Mouse (Mus musculus) CH12F3 (cell line): ENCODE data around the gene Tex12.

ENCODE experiments used
- in situ Hi-C: fragments of 300-500 bp; cut with MboI; formaldehyde crosslinking; loops from 2 replicates; pipeline ENCODE4 v1.14.3; 2020; ENCODE audit warnings: low sequenced_read_pairs

The Tex12 gene

GRCm38 (mm10) chr9:50561918-50562360 is 814 bp upstream of the Tex12 start:
- in situ Hi-C loops = no loop called here

GRCm38 (mm10) chr9:50555094-50555446 is 6.1 kb downstream of the Tex12 start, which contains the start of gene Bco2:
Bco2 (minus strand) TSS chr9:50555181.
- in situ Hi-C loops = no loop called here

- in situ Hi-C loops = no loop called here
These were observed 6.7 kb downstream of the Tex12 start, which contains the start of gene Il18 for GRCm38 (mm10) chr9:50554241-50555093. Il18 (plus strand) TSS chr9:50554827.

GRCm38 (mm10) chr9:50553547-50553946 is 7.6 kb downstream of the Tex12 start:
- in situ Hi-C loops = no loop called here

- in situ Hi-C loops = no loop called here
These were observed 8.9 kb downstream of the Tex12 start for GRCm38 (mm10) chr9:50552206-50552605.

- in situ Hi-C loops = loop anchor here (25.0 kb wide), 1 partner anchor 1062 kb away; the partner anchor contains the start of gene Ttc12
These were observed 12.2 kb downstream of the Tex12 start for GRCm38 (mm10) chr9:50548936-50549335.

GRCm38 (mm10) chr9:50547859-50548478 is 13.2 kb downstream of the Tex12 start:
- in situ Hi-C loops = loop anchor here (25.0 kb wide), 1 partner anchor 1061 kb away; the partner anchor contains the start of gene Ttc12

GRCm38 (mm10) chr9:50542401-50542800 is 18.7 kb downstream of the Tex12 start:
- in situ Hi-C loops = loop anchor here (25.0 kb wide), 1 partner anchor 1055 kb away; the partner anchor contains the start of gene Ttc12

- in situ Hi-C loops = loop anchor here (25.0 kb wide), 1 partner anchor 1053 kb away; the partner anchor contains the start of gene Ttc12
These were observed 21.0 kb downstream of the Tex12 start for GRCm38 (mm10) chr9:50540170-50540569.

- in situ Hi-C loops = loop anchor here (10.0 to 25.0 kb wide), 2 partner anchors 202 to 1050 kb away; partner anchors contain the start of gene Ttc12
These were observed 23.8 kb downstream of the Tex12 start for GRCm38 (mm10) chr9:50537295-50537694.

GRCm38 (mm10) chr9:50536603-50537135 is 24.5 kb downstream of the Tex12 start:
- in situ Hi-C loops = loop anchor here (10.0 to 25.0 kb wide), 2 partner anchors 202 to 1049 kb away; partner anchors contain the start of gene Ttc12

GRCm38 (mm10) chr9:50535930-50536329 is 25.2 kb downstream of the Tex12 start:
- in situ Hi-C loops = loop anchor here (10.0 to 25.0 kb wide), 2 partner anchors 201 to 1049 kb away; partner anchors contain the start of gene Ttc12

- in situ Hi-C loops = loop anchor here (10.0 to 25.0 kb wide), 2 partner anchors 199 to 1046 kb away; partner anchors contain the start of gene Ttc12
These were observed 27.3 kb downstream of the Tex12 start for GRCm38 (mm10) chr9:50533791-50534190.

- in situ Hi-C loops = loop anchor here (10.0 to 25.0 kb wide), 2 partner anchors 199 to 1046 kb away; partner anchors contain the start of gene Ttc12
These were observed 27.8 kb downstream of the Tex12 start for GRCm38 (mm10) chr9:50533328-50533727.

- in situ Hi-C loops = loop anchor here (10.0 to 25.0 kb wide), 2 partner anchors 196 to 1044 kb away; partner anchors contain the start of gene Ttc12
These were observed 30.2 kb downstream of the Tex12 start for GRCm38 (mm10) chr9:50530890-50531289.

GRCm38 (mm10) chr9:50528293-50528892 is 32.7 kb downstream of the Tex12 start, which contains the start of gene Pts:
Pts (minus strand) TSS chr9:50528724.
- in situ Hi-C loops = loop anchor here (5.0 to 25.0 kb wide), 2 partner anchors 71 to 1041 kb away; partner anchors contain the start of gene Ttc12

GRCm38 (mm10) chr9:50527860-50528259 is 33.3 kb downstream of the Tex12 start:
- in situ Hi-C loops = loop anchor here (5.0 to 25.0 kb wide), 2 partner anchors 71 to 1041 kb away; partner anchors contain the start of gene Ttc12

- in situ Hi-C loops = loop anchor here (5.0 to 25.0 kb wide), 2 partner anchors 68 to 1038 kb away; partner anchors contain the start of gene Ttc12
These were observed 35.5 kb downstream of the Tex12 start for GRCm38 (mm10) chr9:50525585-50525984.

- in situ Hi-C loops = loop anchor here (5.0 to 25.0 kb wide), 2 partner anchors 68 to 1038 kb away; partner anchors contain the start of gene Ttc12
These were observed 36.2 kb downstream of the Tex12 start for GRCm38 (mm10) chr9:50524936-50525335.

GRCm38 (mm10) chr9:50522574-50522973 is 38.6 kb downstream of the Tex12 start:
- in situ Hi-C loops = no loop called here
